Mouse (Mus musculus) monocyte, adult 5-6 weeks (primary cell): ENCODE results near the gene Rtn4rl2. TPM values are rescaled to one million over a fixed set of nuclear protein-coding genes. Genes with fewer than 3 reads are reported as not detected.
A peak's percentile ranks its signal among the peaks of the same experiment; 100 is the strongest.

ENCODE experiments used
- ATAC-seq: fragments of 153-309, 156-312 bp; replicated peaks from 2 replicates; pipeline ENCODE4 v1.8.0; 2017; ENCODE audit warnings: mild to moderate bottlenecking; ENCODE audit not compliant: low TSS enrichment, insufficient number of reproducible peaks, severe bottlenecking, poor library complexity, low FRiP score
- total RNA-seq: library from RNA; stranded (forward); fragments of 200-1000, 200-491, 200-594 nt; gene quantifications from 3 replicates; pipeline ENCODE4 v1.2.3, GENCODE M21; 2017

Rtn4rl2 gene
- total RNA-seq, 1 experiment from 2014 or later: not detected

DNA sequence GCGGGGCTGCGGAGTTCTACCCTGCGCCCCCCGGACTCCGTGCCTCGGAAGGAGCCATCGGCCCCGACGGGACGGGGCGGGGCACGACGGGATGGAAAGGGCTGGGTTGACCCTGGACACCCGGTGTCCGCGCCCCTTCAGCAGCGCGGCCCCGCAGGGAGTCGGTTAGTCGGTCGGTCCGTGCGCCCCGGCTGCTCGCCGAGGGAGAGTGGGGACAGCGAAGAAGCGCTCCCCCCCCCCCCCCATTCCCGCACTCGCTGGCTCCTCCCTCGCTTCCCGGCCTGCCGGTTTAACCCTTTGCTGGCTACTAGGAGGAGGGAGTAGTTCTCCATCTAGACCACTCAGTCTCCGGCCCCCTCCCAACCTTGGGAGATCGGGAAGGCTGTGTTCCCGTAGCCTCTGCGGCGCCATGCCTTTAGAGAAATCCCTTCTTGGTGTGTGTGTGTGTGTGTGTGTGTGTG, 341 bp upstream of the Rtn4rl2 start:
- no peak for ATAC-seq

DNA sequence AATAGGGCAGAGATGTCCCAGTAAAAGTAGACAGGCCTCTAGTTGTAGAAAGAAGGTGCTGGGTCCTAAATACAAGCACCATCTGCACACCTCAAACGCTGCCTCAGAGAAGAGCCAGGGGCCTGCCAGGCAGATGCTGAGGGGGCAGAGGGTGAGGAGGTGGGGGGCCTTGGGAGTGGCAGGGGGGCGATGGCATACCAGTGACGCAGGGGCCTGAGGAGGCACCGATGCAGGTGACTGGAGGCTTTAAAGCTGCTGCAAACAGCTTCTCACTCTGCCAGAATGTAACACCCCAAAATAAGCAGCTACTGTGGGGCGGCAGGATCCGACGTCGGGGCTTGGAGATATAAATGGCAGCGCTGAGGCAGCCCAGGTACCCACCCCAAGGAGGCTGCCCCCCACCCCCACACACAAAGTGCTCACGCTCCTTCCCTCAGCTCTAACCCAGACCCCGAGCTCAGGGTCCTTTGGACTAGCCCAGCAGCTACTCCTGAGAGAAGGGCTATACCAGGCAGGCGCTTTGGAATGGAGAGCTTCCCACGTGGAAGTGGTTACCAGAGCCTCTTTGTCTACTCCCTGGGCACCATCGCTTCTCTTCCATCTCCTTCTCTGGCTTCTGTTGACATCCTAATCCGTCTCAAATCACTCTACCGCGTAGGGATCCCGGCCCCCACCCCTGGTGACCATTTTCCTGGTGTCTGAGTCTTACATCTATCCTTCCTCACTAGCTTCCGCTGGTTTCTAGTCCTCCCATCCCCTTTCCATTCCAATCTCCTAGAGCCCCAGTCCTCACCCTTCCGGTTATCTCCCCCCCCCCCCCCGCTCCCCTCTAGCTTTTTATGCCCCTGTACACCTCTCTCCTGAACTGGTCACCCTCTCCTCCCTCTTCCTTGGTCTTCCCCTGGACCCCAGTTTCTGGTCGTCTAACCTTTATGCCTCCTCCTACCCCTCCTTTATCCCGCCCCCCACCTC, 1.1 kb downstream of the Rtn4rl2 start:
- no peak for ATAC-seq

DNA sequence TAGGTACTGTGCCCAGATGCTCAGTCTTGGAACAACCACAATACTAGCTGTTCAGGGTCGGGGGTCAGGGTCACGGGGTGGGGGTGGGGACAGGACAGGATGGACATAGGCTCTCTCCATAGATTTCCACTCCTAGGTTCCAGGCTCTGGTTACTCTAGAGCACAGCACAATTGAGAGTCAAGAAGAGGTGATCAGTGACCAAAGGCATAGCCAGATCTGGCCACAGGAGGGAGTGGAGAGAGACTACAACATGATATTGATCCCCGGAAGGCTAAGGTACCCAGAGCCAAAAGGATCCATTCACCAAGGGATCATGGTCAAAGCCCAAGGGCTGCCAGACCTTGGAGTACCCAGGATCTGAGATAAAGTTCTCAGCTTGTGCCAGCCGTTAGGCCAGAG, 1.9 kb downstream of the Rtn4rl2 start:
- ATAC-seq: no peak

- ATAC-seq: no peak
Measured at GRCm38 (mm10) chr2:84883942-84884341, 2.6 kb downstream of the Rtn4rl2 start.

DNA sequence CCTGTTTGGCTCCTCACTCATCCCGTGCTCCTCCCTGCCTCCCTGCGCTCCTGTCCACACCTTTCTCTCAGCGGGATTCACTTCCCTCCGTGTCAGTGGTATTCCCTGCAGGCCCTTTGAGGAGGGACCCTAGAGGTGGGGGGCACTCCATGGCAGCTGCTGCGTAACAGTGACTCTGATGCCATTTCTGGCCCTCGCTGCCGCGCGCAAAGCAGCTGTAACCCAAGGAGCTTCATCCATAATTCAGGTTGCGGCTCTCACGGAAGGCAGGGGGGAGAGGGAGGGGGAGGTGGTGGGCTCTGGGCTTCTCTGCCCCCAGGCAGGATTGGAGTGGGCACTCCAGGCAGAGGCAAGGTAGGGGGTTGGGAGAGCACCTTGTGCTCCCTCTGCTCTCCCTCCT, 3.0 kb downstream of the Rtn4rl2 start:
- ATAC-seq: no peak

- no peak for ATAC-seq
Measured at GRCm38 (mm10) chr2:84883084-84883483, 3.4 kb downstream of the Rtn4rl2 start.

DNA sequence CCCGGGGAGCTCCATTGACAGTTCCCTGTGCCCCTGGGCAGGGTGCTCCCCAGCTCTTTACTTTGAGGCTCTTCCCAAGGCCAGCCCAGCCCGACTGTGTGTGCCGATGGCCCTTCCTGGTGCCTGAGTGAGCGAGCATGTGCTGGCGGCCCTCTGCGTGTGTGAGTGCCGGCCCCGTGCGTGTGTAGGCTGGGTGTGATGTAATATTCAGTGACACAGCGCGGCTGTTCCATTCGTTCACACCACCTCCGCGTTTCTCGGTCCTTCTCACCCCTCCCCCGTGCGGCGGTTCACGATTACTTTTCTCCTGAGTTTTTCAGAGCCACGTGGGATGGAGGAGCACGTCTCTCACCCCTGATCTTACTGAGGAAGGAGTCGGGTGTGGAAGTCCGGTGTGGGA, 3.9 kb downstream of the Rtn4rl2 start:
- no peak for ATAC-seq

GRCm38 (mm10) chr2:84880590-84880989, 5.9 kb downstream of the Rtn4rl2 start:
- ATAC-seq: no peak

DNA sequence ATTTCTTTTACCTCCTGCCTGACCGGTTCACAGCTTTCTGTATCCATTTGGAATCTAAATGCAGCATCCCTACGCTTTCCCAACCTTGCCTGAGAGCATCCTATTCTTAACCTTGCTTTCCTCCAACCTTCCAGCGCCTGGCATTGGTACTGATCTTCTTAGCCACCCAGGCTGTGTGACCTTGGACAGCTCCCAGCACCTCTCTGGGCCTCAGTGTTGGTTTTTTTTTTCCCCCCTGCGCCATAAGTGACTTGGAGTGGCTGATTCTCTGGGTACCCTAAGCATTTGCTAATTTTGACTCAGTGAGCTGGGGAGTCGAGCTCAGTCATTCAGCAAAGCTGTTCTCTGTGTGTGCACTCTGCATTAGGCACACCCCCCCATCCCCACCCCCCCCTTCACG, 10.7 kb downstream of the Rtn4rl2 start:
- ATAC-seq: no peak

DNA sequence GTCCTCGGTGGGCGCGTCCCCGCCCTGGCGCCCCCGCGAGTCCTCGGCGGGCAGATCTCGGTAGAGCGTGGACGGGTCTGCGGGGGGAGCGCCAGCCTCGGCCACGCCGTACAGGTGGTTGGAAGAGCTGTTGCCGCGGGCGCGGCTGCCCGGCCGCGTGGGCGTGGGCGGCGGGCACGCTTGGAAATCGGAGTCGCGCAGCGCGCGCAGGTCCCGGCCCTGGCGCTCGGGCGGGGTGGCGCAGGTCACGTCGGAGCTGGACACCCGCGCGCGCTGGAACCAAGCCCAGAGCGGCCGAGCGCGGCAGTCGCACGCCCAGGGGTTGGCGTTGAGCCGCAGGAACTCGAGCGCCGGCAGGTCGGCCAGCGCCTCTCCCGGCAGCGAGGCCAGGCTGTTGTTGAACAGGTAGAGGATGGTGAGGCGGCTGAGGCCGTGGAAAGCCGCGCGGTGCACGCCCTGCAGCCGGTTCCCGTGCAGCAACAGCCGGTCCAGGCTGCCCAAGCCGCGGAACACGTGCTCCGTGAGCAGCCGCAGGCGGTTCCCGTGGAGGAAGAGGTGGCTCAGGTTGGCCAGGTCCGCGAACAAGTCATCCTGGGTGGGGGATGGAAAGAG, 14.3 kb downstream of the Rtn4rl2 start:
- no peak for ATAC-seq

DNA sequence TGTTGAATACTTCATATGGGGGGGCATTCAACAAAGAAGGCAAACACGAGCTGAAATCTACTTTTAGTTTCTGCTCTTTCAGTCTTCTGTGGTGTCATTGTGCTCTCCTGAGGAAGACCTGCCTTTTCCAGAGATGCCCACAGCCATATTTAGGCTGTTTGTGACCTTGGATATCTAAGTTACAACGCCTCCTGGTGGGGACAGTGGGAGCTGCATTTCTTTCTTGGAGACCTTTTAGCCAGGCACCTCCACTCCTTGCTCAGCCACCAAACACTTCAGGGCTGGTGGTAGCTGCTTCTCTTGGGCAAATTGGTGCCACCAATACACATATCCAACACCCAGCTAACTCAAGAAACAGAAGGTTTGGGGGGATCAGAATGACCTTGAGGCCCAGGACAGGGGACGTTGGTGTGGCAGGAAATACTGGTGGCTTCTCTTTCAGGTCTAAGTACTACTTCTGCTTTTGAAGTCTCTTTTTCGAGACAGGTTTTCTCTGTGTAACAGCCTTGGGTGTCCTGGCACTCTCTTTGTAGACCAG, 15.8 kb downstream of the Rtn4rl2 start:
- no peak for ATAC-seq

- no peak for ATAC-seq
Measured at GRCm38 (mm10) chr2:84868977-84869376, 17.5 kb downstream of the Rtn4rl2 start.

DNA sequence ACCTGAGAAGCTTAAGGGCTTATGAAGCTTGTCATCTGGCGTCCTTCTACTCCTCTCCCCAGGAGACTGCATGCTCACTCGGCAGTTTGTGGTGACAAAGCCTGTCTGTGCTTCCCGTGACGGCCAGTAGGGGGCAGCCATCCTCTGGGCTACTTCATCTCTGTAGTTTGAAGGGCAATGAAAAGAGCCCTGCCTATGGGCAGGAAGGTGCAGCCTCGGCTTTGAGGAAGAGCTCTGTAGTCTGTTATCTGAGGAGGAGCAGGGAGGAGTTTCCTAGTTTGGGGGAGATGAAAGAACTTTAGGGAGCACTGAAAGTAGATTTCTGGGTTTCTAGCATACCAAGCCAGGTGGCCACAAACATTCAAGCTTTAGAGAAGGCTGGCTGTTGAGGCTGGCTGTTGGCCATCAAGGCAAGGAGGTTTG, 18.0 kb downstream of the Rtn4rl2 start:
- 0 out of 2 replicates have a peak, but pooled peaks have one; percentile 57 for ATAC-seq

DNA sequence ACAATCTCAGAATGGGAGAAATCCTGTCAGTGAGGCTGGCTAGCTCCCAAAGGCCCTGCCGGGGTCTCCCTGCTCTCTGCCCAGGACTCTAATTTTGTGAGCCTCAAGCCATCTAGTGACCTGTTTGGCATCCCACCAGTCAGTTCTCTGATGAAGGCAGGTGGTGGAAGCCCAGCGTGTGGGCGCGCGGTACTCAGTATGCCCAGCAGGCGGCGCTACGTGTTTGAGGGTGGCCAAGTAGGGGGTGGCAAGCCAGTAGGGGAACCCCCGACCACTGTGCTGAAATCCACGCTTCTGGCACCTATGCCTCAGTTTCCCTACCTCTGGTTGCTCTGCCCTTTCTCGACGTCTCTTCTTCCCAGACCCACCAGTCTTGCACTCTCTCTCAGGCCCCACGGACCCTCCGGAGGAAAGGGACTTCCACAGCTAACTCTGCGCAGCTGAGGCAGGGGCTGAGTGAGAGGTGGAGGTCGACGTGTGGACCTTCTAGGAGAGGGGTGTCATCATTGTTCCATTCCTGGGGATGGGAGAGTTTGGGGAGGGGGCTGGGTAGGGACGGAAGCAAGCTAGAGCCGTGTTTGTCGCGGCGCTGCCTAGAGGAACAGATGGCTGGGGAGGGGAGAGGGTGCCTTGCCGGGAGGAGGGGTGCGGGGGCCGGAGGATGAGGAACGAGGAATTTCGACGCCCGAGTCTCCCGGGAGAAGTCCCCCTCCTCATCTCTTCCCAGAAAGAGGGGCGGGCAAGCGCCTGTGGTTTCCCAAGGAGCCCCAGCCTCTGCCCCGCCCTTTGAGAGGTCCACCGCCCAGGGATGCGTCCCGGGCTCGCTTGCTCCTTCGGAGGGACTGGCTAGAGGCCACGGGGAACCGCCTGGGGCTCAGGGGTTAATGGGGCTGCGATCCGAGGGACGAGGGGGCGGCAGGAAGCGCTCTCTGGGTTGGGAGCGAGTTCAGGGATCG, 20.6 kb downstream of the Rtn4rl2 start:
- no peak for ATAC-seq

DNA sequence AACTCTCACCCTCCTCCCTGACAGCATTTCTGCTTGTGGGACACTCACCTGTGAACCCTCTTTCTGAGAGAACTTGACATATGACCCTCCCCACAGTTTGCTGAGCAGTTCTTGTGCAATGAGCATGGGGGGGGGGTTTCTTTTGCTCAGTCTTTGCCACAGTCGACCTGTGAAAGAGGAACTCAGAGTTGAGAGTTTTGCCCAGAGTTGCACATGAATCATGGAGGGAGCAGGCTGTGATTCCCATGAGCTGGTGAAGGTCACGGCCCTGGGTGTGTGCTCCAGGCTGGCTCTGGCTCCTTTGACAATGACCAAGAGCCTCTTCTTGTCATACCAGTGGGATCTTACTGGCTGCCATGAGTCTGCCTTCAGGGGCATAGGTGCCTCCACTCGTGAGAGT, 24.3 kb downstream of the Rtn4rl2 start:
- no peak for ATAC-seq

DNA sequence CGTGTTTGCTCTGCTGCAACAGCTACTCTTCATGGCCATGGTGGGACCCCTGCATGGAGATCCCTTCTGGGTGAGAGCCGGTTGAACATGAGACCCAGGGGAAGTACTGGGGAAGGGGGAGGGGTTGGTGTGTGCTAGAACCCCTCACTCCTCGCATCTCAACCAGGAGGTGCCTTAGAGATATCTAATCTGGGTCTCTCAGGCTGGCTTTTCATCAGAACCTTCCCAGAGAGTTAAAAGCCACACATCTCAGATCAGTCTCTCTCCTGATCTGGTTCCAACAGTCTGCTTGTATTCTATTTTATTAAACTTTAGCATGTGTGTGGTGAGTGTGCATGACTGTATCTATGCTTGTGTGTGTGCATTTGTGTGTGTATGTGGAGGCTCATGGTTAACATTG, 25.1 kb downstream of the Rtn4rl2 start:
- ATAC-seq: no peak

- no peak for ATAC-seq
Measured at GRCm38 (mm10) chr2:84859991-84860780, 26.3 kb downstream of the Rtn4rl2 start.

GRCm38 (mm10) chr2:84858551-84858950, 28.0 kb downstream of the Rtn4rl2 start:
- ATAC-seq: no peak
